Mouse (Mus musculus) urinary bladder, postnatal 10 days (tissue): ENCODE results near the gene Ccdc38.

ENCODE experiments used
- DNase-seq: peaks from one replicate; pipeline ENCODE4 v3.0.0; 2022; ENCODE audit warnings: low spot score

Gene Ccdc38

DNA sequence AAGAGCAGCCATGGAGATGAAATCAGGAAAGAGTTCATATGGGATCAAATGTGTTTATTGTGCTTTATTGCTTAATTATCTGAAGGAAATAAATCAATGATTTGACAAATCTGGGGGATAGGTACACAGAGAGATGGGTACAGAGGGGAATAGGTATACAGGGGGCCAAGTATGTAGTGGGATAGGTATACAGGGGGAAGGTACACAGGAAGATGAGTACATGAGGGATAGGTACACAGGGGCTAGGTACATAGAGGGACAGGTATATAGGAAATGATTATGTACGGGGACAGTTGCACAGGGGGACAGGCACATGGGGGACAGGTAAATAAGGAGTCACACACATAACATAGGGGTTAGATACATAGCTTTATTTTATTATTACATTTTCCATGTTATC is 70.5 kb downstream of the Ccdc38 start:
- DNase-seq = no peak

- no peak for DNase-seq
These were observed 71.1 kb downstream of the Ccdc38 start for GRCm38 (mm10) chr10:93611419-93612007.

DNA sequence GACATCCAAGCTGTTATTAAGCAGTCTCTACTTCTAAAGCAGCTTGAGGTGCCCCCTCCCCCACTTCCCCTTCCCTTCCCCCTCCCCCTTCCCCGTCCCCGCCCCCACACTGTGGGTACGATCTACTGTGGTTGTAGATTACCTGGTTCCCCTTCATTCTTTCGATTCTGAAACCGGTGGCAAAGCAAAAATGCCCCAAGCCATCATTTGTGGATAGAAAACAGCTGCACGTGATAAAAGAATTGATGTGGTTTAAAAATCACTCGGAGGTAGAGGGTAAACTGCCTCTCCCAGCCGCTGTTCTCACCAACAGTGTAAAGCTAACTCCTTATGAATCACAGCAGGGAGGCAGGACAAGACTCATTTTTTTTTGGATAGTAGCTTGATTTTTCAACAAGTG is 74.4 kb downstream of the Ccdc38 start:
- no peak for DNase-seq

- no peak for DNase-seq
These were observed 80.2 kb downstream of the Ccdc38 start for GRCm38 (mm10) chr10:93620438-93621179.

- no peak for DNase-seq
These were observed 83.3 kb downstream of the Ccdc38 start for GRCm38 (mm10) chr10:93623725-93624124.

GRCm38 (mm10) chr10:93624151-93624550 is 83.7 kb downstream of the Ccdc38 start:
- DNase-seq = no peak

DNA sequence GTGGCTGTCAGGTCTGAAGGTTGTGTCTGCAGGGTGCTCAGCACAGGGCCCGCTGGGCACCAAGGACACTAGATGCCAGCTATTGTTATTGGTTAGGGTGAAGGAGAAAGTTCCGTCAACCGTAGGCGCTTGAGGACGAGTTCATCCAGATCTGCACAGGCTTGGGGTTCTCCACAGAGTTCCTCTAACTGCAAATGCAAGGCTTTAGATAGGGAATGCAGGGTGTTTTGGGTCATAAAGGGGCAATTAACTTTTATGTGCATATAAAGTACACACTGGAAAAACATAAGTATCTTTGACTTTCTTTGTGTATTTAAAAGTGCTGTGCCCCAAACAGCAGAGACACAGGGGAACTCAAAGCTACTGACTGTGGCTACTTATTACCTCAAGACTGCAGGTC is 89.9 kb downstream of the Ccdc38 start:
- no peak for DNase-seq

DNA sequence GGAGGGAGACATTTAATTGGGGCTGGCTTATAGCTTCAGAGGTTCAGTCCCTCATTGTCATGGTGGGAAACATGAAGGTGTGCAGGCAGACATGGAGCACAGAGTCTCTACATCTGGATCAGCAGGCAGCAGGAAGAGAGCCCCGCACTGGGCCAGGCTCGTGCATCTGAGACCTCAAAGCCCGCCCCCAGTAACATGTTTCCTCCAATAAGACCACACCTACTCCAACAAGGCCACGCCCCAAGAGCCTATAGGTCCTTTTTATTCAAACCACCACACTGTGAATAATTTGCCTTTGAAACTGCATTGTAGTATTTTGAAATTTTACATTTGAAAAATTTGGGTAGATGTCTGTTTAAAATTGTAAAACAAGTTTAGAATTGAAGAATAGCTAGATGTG is 91.7 kb downstream of the Ccdc38 start:
- no peak for DNase-seq

GRCm38 (mm10) chr10:93633563-93633962 is 93.1 kb downstream of the Ccdc38 start:
- DNase-seq = no peak
